Mouse (Mus musculus): ENCODE measurements around the gene Chrnb2. TPM values are rescaled to one million over a fixed set of nuclear protein-coding genes. Genes with fewer than 3 reads are reported as not detected.

Chrnb2 gene
- total and polyA plus RNA-seq, 3 experiments, result 1.6 to 4.0 TPM; not detected in 1

GRCm38 (mm10) chr3:89806751-89807150 is 42.3 kb upstream of the Chrnb2 start:
- Histone ChIP-seq H3K79me2 (ENCODE audit: control insufficient read depth, insufficient read depth, low read length, poor library complexity) (no peaks in the 10 kb centered on the region), H3K9me3 (replicated peaks; ENCODE audit: insufficient read depth, low read length) (no peaks in the 10 kb centered on the region), H3K27me3 (ENCODE audit: control insufficient read depth in 1 of 2, insufficient read depth in 2 of 2, low read length in 2 of 2) (no peaks in the 10 kb centered on the region), H3K4me3 (ENCODE audit: control insufficient read depth in 1 of 2, insufficient read depth in 1 of 2, low read depth in 2 of 2, low read length in 2 of 2) (no peak overlapping the region), H3K4me1 (ENCODE audit: control insufficient read depth in 1 of 2, insufficient read depth in 2 of 2, low read length in 2 of 2) (peaks cover 2 to 14% of the 10 kb centered on the region in 2 experiments; a peak in 3 of 4 replicates), H3K36me3 (ENCODE audit: control insufficient read depth in 1 of 2, insufficient read depth in 2 of 2, low read length in 2 of 2) (peaks cover 0 to 8% of the 10 kb centered on the region in 2 experiments; a peak in 2 of 4 replicates), H3K9ac (ENCODE audit: control insufficient read depth, low read depth, low read length, poor library complexity, severe bottlenecking) (no peak overlapping the region), H3K27ac (ENCODE audit: control insufficient read depth, low read depth, low read length) (no peak overlapping the region)
- TF ChIP-seq BHLHE40 (IDR thresholded peaks at IDR 0.05; ENCODE audit: borderline replicate concordance, low read depth, low read length) (no peak), GATA1 (IDR thresholded peaks at IDR 0.05; ENCODE audit: low read depth, low read length) (no peak), MEF2A (IDR thresholded peaks at IDR 0.05; ENCODE audit: extremely low read depth, insufficient replicate concordance, low read depth, low read length, poor library complexity, severe bottlenecking) (no peak), CTCF (IDR thresholded peaks at IDR 0.05 in 2 of 3, conservative IDR thresholded peaks at IDR 0.05 in 1 of 3; ENCODE audit: control insufficient read depth in 1 of 3, insufficient read depth in 1 of 3, low read depth in 2 of 3, low read length in 3 of 3, poor library complexity in 1 of 3, severe bottlenecking in 1 of 3) (peak; percentile 46 to 76 (median 69)), MAZ (IDR thresholded peaks at IDR 0.05; ENCODE audit: low read depth, low read length) (no peak), SMC3 (IDR thresholded peaks at IDR 0.05; ENCODE audit: low read depth, low read length) (peak; percentile 70), HCFC1 (IDR thresholded peaks at IDR 0.05; ENCODE audit: low read depth, low read length) (no peak), UBTF (IDR thresholded peaks at IDR 0.05; ENCODE audit: borderline replicate concordance, insufficient read depth, low read depth, low read length) (no peak), RAD21 (IDR thresholded peaks at IDR 0.05; ENCODE audit: low read depth, low read length) (peak; percentile 48), KAT2A (conservative IDR thresholded peaks at IDR 0.05; ENCODE audit: low read depth, low read length) (no peak), ZC3H11A (IDR thresholded peaks at IDR 0.05; ENCODE audit: low read depth, low read length) (peak; percentile 26; the same call in 1 of the 2 replicates), CHD2 (IDR thresholded peaks at IDR 0.05; ENCODE audit: low read length) (no peak), ZNF384 (IDR thresholded peaks at IDR 0.05; ENCODE audit: low read depth, low read length) (peak; percentile 56), ZMIZ1 (IDR thresholded peaks at IDR 0.05; ENCODE audit: low read depth, low read length) (no peak), MYB (IDR thresholded peaks at IDR 0.05; ENCODE audit: low read depth, low read length) (no peak), EP300 (IDR thresholded peaks at IDR 0.05; ENCODE audit: low read depth in 1 of 2, low read length in 2 of 2) (no peak), USF1 (IDR thresholded peaks at IDR 0.05; ENCODE audit: low read depth, low read length) (no peak), JUND (IDR thresholded peaks at IDR 0.05; ENCODE audit: low read depth, low read length) (no peak), MAFK (IDR thresholded peaks at IDR 0.05; ENCODE audit: borderline replicate concordance, low read depth, low read length) (no peak), RCOR1 (IDR thresholded peaks at IDR 0.05; ENCODE audit: low read depth, low read length) (no peak), POLR2AphosphoS2 (IDR thresholded peaks at IDR 0.05; ENCODE audit: low read length) (no peak)
- peak; percentile 79 for DNase-seq (ENCODE audit: low read depth, low spot score)

DNA sequence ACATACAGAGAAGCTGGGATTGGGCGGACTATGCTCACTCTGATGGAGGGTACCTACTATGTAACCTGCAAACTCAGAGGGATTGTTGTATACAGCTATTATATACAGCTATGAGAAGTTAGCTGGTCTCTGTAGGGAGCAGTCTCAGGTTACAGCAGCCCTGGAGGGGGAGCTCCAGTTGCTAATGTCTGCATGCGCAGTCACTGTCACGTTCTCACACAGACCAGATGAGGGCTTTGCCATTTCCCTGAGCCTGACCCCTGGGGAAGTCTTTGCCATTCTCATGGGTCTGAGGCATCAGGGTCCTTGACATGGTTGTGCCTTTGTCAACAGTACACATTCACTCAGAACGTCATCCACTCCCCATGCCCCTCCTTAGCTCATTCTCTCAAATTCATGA is 40.7 kb upstream of the Chrnb2 start:
- DNase-seq (ENCODE audit: low read depth, low spot score), result no peak
- Histone ChIP-seq H3K27me3 (ENCODE audit: control insufficient read depth in 1 of 2, insufficient read depth in 2 of 2, low read length in 2 of 2) (no peaks in the 10 kb centered on the region), H3K4me1 (ENCODE audit: control insufficient read depth in 1 of 2, insufficient read depth in 2 of 2, low read length in 2 of 2) (peaks cover 2 to 14% of the 10 kb centered on the region in 2 experiments; a peak in 3 of 4 replicates), H3K79me2 (ENCODE audit: control insufficient read depth, insufficient read depth, low read length, poor library complexity) (no peaks in the 10 kb centered on the region), H3K27ac (ENCODE audit: control insufficient read depth, low read depth, low read length) (no peak overlapping the region), H3K36me3 (ENCODE audit: control insufficient read depth in 1 of 2, insufficient read depth in 2 of 2, low read length in 2 of 2) (peaks cover 0 to 8% of the 10 kb centered on the region in 2 experiments; a peak in 2 of 4 replicates), H3K9me3 (replicated peaks; ENCODE audit: insufficient read depth, low read length) (no peaks in the 10 kb centered on the region), H3K9ac (ENCODE audit: control insufficient read depth, low read depth, low read length, poor library complexity, severe bottlenecking) (no peak overlapping the region), H3K4me3 (ENCODE audit: control insufficient read depth in 1 of 2, insufficient read depth in 1 of 2, low read depth in 2 of 2, low read length in 2 of 2) (no peak overlapping the region)
- TF ChIP-seq POLR2AphosphoS5 (IDR thresholded peaks at IDR 0.05; ENCODE audit: borderline replicate concordance, low read depth, low read length), result no peak
- TF ChIP-seq MAX (IDR thresholded peaks at IDR 0.05; ENCODE audit: low read length), result no peak
- TF ChIP-seq POLR2A (IDR thresholded peaks at IDR 0.05; ENCODE audit: control insufficient read depth in 1 of 2, insufficient read depth in 1 of 2, low read depth in 1 of 2, low read length in 2 of 2, poor library complexity in 1 of 2), result no peak
- no peak for TF ChIP-seq BHLHE40 (IDR thresholded peaks at IDR 0.05; ENCODE audit: borderline replicate concordance, low read depth, low read length)
- TF ChIP-seq MAZ (IDR thresholded peaks at IDR 0.05; ENCODE audit: low read depth, low read length), result no peak
- TF ChIP-seq NELFE (IDR thresholded peaks at IDR 0.05; ENCODE audit: low read depth, low read length), result no peak
- no peak for TF ChIP-seq TAL1 (IDR thresholded peaks at IDR 0.05; ENCODE audit: low read length)
- TF ChIP-seq MEF2A (IDR thresholded peaks at IDR 0.05; ENCODE audit: extremely low read depth, insufficient replicate concordance, low read depth, low read length, poor library complexity, severe bottlenecking), result no peak
- TF ChIP-seq MYB (IDR thresholded peaks at IDR 0.05; ENCODE audit: low read depth, low read length), result no peak
- TF ChIP-seq JUND (IDR thresholded peaks at IDR 0.05; ENCODE audit: low read depth, low read length), result no peak
- no peak for TF ChIP-seq CHD2 (IDR thresholded peaks at IDR 0.05; ENCODE audit: low read length)
- no peak for TF ChIP-seq ELF1 (IDR thresholded peaks at IDR 0.05; ENCODE audit: low read depth, low read length)
- TF ChIP-seq USF1 (IDR thresholded peaks at IDR 0.05; ENCODE audit: low read depth, low read length), result no peak
- TF ChIP-seq ZMIZ1 (IDR thresholded peaks at IDR 0.05; ENCODE audit: low read depth, low read length), result no peak
- no peak for TF ChIP-seq RAD21 (IDR thresholded peaks at IDR 0.05; ENCODE audit: low read depth, low read length)
- no peak for TF ChIP-seq GATA1 (IDR thresholded peaks at IDR 0.05; ENCODE audit: low read depth, low read length)
- TF ChIP-seq TBP (IDR thresholded peaks at IDR 0.05; ENCODE audit: low read depth, low read length), result no peak
- no peak for TF ChIP-seq KAT2A (conservative IDR thresholded peaks at IDR 0.05; ENCODE audit: low read depth, low read length)
- no peak for TF ChIP-seq UBTF (IDR thresholded peaks at IDR 0.05; ENCODE audit: borderline replicate concordance, insufficient read depth, low read depth, low read length)
- TF ChIP-seq HCFC1 (IDR thresholded peaks at IDR 0.05; ENCODE audit: low read depth, low read length), result no peak
